Mouse (Mus musculus) left cerebral cortex, postnatal 14 days (tissue): ENCODE results near the gene Vgll4. TPM values are rescaled to one million over a fixed set of nuclear protein-coding genes. Genes with fewer than 3 reads are reported as not detected.

Source experiments
- DNase-seq, 2 experiments: peaks; one replicate each; pipeline ENCODE4 v3.0.0; 2021 to 2022; ENCODE audit warnings: low spot score in 2 of 2, mixed read lengths in 1 of 2
- intact Hi-C: fragments of 180-260 bp; cut with DNase I; formaldehyde crosslinking; loops from one replicate; pipeline ENCODE4 v1.15.1; 2025
- long read RNA-seq, 2 experiments: library from polyadenylated mRNA; stranded (forward); transcript quantifications; one replicate each; pipeline ENCODE4 v2.0.0; 2021
- total RNA-seq, 2 experiments: library from RNA; stranded (reverse); gene quantifications; 2 replicates each; pipeline ENCODE4 v1.2.3; 2021

The Vgll4 gene
- total RNA-seq = 10 to 100 TPM; 48.0 to 53.4 TPM
- long read RNA-seq, experiment 1, partial matches to known transcripts = 0 of 3 reads
- long read RNA-seq, experiment 1, other reads (novel, unspliced or antisense) = 1 of 3 reads
- long read RNA-seq, experiment 2, partial matches to known transcripts = 0 of 10 reads
- long read RNA-seq, experiment 2, other reads (novel, unspliced or antisense) = 8 of 10 reads

- intact Hi-C loops = loop anchor here (2.0 kb wide), 1 partner anchor 41 kb away; no protein-coding TSS in a partner anchor
- peak; percentile 74 to 77 for DNase-seq
Measured at GRCm38 (mm10) chr6:114969213-114970120, at the start of gene Vgll4. TSS of gene Vgll4 (minus strand) at chr6:114969994.

DNA sequence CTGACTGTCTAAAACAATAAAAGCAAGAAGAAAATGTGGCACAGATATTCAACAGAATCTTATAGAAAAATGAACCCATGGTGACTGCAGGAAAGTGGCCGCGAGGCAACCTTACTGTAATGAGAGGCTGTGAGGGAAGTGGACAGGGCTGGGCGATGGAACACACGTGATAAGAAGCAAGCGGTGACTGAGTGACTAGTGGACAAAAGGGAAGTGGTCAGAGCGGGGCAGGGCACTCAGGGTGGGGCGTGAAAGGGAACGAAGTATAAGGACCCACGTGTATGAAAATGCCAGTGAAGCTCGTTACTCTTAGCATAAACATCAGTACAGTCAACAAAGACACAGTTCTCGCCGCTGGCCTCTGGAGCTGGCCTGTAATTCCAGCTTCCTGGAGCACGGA is 45.7 kb upstream of the Vgll4 start:
- DNase-seq = no peak
- intact Hi-C loops = no loop called here

DNA sequence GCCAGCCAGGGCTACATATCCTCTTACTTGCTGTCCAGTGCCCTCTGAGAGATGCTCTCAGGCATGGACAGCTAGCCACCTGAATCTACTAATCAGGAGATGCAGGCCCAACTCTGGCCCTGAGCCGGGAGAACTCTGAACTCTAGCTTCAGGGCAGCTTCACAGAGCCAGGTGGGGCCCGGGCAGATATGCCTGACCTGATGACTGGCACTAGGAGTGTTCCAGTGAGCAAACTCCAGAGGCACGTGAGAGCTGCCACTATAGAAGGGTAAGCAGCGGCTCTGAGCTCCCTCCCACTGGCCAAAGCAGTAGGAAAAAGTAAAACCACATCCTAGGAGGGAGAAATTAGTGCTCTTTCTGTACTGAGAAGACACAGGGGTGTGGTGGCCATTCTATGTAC is 43.8 kb upstream of the Vgll4 start:
- intact Hi-C loops = no loop called here

DNA sequence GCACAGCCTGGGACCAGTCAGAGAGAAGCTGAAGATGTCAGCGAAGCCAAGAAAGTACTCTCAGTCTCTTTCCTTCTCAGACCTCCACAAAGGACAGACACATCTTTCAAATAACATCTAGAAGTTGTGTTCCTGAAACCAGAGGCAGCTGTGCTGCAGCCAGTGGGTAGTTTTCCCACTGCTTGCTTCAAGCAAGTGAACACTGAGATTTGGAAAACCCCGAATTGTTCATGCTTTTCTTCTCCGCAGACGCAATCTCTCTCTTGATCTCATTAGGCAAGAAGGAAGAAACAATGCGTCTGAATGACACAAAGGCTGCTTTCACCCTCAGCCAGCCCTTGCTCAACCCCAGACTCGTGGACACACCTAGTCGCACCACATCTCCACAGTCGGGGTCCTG is 42.0 kb upstream of the Vgll4 start:
- no peak for DNase-seq
- intact Hi-C loops = no loop called here

More for the DNA sequence above, 43.8 kb upstream of the Vgll4 start:
- DNase-seq = no peak

DNA sequence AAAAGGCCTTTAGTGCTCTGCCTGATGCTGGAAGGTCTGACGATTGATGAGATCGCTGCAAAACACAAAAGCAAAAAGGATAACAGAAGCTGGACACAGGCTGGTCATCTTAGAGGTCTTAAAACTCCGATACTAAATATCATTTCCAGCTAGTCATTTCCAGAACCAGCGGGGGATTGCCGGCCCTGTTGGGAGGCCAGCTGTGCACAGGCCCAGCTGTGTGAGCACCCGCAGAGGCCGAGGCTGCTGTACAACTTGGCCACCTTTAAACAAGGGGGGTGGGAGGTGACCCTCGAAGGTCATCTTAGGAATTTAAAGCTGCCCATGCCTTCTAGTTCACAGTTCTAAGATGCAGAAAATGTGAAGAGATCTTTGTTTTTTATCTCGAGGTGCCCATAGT is 41.0 kb upstream of the Vgll4 start:
- intact Hi-C loops = no loop called here
- DNase-seq = no peak

DNA sequence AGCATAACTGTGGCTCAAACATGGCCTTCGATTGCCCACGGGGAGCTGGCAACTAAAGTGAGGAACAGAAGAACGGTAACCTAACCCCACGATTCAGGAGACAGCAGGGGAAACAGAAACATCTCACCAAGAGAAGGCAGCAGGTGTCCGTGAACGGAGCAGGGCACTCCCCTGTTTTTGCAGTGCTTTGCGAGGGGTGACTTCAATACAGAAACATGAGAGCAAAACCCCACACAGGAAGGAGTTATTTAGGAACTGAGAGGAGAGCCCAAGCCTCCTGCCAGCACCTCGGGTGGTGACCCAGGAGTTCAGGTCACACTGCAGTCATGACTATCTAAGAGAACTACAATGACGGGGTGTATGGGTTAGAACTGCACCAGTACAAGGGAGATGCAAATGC is 40.5 kb upstream of the Vgll4 start:
- DNase-seq = no peak
- intact Hi-C loops = no loop called here

GRCm38 (mm10) chr6:115007728-115008127 is 37.9 kb upstream of the Vgll4 start:
- peak; percentile 51 to 76 for DNase-seq
- intact Hi-C loops = loop anchor here (1.0 to 5.0 kb wide), 2 partner anchors 78 to 285 kb away; no protein-coding TSS in a partner anchor

DNA sequence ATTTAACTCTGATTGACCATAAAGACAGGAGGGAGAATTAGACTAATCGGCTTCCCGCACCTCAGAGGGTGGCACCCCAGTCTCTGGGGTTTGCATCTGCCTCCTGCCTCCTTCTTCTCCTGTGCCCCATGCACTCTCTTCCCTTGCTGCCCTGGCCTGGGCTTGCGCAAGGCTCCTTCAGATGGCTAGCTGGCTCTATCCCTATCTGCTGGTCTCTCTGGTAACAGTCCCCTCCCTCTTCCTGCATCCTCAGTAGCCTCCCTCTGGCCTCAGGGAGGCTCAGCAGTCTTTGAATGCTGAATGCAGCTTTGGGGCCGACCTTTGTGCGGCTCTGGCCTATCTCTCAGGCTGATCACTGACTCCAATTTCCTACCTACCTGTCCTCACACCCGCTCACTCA is 37.2 kb upstream of the Vgll4 start:
- no peak for DNase-seq
- intact Hi-C loops = loop anchor here (1.0 to 5.0 kb wide), 2 partner anchors 78 to 285 kb away; no protein-coding TSS in a partner anchor

DNA sequence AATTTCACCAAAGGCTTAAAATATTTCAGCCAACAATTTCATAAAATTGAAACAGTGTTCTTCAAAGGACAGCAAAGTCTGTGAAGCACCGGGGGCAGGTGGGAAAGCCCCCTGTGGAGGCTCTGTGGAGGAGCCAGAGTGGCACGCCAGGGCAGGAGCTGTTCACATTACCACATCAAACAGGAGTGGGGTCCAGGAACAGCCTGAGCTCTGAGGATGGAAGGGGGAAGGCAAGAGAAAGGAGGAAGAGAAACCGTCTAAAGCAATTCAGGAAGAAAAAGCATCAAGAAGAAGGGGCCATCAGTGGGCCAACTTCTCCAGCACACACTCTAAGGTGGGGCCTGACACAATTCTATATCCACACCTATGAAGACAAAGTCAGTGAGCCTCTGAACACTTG is 36.3 kb upstream of the Vgll4 start:
- intact Hi-C loops = loop anchor here (5.0 kb wide), 1 partner anchor 284 kb away; no protein-coding TSS in a partner anchor
- DNase-seq = no peak

DNA sequence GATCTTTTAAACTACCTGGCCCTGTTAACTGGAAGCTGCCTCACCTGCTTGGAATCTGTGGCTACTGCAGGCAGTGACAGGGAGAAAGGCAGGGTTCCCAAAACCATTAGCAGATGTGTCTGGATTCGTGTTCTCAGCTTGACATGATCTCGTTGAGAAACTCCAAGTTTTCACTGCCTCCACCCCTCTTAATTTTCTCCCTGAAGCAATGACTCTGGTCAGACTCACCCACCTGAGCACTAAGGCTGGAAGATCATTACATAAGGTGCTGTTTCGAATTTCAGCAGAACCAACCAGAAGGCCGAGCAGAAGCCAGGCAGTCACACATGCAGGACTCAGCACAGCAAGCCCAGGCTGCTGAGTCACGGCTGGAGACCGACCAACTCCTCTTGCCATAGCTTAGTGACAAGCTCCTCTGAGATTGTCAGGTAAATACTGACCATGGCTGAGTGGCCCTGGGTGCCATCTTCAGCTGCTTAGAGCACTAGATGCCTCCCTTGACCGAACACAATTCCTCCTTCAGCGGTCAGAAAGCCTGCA is 35.6 kb upstream of the Vgll4 start:
- intact Hi-C loops = loop anchor here (5.0 kb wide), 1 partner anchor 283 kb away; no protein-coding TSS in a partner anchor
- DNase-seq = peak; percentile 52 to 59

DNA sequence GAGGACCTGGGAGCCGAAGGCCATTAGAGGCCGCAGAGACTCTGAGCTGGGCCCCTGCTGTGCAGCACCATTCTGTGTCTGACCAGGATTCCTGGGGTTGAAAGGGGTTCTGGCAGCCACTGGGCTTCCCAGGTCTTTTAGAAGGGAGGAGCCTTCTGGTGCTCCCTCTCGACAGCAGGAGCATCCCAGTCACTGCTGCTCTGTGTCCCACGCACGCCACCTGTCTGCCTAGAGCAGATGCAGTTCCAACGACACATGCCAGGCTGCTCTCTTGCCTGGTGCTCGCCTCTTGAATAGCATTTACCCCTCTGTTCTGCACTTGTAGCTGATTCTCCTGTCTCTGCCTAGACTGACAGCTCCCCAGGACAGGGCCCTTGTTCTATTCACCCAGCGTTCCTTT is 34.8 kb upstream of the Vgll4 start:
- peak; percentile 61 to 65 for DNase-seq
- intact Hi-C loops = loop anchor here (5.0 kb wide), 1 partner anchor 282 kb away; no protein-coding TSS in a partner anchor

GRCm38 (mm10) chr6:114998374-114999031 is 28.7 kb upstream of the Vgll4 start:
- DNase-seq = no peak
- intact Hi-C loops = no loop called here

GRCm38 (mm10) chr6:114997471-114997870 is 27.7 kb upstream of the Vgll4 start:
- DNase-seq = no peak
- intact Hi-C loops = no loop called here

DNA sequence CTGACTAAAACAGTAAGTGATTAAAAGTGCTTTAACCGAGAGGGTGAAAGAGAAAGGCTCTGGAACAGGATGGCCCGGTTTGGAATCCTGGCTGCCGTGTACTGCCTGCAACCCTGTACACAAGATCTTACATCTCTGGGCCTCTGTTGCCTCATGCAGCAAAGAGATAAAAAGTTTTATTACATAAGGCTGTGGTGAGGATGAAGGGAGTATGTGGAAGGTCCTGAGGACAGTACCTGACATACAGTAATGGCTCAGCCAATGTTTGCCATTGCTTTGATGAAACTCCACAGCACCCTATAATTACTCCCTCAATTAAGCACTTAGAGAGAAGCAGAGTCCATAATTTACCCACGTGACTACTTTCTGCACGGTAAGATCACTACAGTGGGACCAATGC is 27.1 kb upstream of the Vgll4 start:
- intact Hi-C loops = no loop called here
- DNase-seq = no peak

- DNase-seq = no peak
- intact Hi-C loops = no loop called here
Measured at GRCm38 (mm10) chr6:114994079-114994478, 24.3 kb upstream of the Vgll4 start.

GRCm38 (mm10) chr6:114993659-114994058 is 23.9 kb upstream of the Vgll4 start:
- intact Hi-C loops = no loop called here

DNA sequence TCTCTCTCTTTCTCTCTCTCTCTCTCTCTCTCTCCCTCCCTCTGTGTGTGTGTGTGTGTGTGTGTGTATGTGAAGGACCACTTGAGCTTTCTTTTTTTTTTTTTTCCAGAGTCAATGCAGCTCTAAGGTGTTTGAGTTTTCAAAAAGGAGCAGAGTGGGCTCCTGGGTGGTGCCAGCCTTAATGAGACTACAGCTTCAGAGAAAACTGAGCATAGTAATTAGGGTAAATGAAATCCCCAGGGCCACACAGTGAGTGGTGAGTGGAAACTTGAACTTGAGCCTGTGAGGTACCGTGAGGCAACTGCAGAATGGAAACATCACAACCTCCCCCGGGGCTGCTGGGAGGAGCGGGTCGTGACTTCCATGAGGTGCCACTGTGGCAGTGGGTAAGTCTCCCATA is 22.1 kb upstream of the Vgll4 start:
- intact Hi-C loops = no loop called here
- no peak for DNase-seq

More at GRCm38 (mm10) chr6:114993659-114994058, 23.9 kb upstream of the Vgll4 start:
- peak; percentile 62 to 84 for DNase-seq

GRCm38 (mm10) chr6:114988619-114988980 is 18.8 kb upstream of the Vgll4 start:
- intact Hi-C loops = no loop called here
- DNase-seq = no peak

DNA sequence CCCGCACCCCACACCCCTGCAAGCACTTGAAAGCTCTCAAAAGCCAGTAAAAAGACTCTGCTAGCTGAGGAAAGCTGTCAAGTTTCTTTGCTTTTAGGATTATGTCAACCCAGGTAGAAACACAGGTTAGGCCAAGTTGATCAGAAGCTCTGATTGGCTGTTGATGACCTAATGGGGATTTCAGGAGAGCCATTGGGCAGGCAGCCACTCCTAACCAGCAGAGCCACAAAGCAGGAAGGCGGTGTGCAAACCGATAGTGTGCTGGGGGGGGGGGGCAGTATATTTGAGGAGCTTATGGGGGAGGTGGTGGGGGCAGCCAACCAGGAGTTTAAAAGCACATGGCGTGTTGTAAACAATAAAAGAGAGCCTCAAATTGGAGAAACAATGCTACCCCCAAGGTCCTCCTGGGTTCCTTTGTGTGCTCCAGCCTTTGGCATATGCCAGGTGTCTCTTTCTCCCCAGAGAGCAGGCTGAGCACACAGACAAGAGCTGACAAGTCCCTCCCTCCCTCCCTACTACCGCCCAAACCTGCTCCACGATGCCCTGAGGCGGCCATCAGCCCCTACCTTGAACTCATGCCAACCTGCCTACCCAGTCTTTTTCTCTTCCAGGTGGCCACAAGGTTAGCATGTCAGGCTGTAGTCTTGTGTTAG is 18.3 kb upstream of the Vgll4 start:
- intact Hi-C loops = no loop called here

More for the DNA sequence above, 18.3 kb upstream of the Vgll4 start:
- DNase-seq = no peak
